Mouse (Mus musculus) cerebral cortex, adult 2 months (tissue): ENCODE results near the gene Gm45716.

Source experiments
- WGBS: fragments of 180-500 bp; shearing (Covaris S2); methylation state at CpG from one replicate; pipeline ENCODE4 v1.1.7; 2018; 5-methylcytosine and 5-hydroxymethylcytosine counted together

The Gm45716 gene

DNA sequence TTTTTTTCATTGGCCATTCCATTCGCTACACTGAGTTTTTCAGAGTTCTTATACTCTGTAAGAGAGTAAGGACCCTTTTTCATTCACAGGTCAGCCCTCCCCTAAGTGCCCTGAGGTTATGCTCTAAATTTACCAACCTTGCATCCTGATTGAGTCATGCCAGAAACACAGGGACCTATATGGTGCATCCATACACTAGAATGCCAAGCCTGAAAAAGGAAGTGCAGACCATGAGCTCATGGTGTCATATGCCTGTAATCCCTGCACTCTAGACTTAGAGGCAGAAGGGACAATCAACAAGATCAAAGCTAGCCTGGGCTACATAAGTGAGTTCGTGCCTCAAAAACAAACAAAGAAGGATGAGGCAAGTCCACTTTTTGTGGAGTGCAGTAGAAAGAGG lies 13.3 kb downstream of the Gm45716 start:
- 93% methylated on average over 2 of the region's 2 CpGs for WGBS

DNA sequence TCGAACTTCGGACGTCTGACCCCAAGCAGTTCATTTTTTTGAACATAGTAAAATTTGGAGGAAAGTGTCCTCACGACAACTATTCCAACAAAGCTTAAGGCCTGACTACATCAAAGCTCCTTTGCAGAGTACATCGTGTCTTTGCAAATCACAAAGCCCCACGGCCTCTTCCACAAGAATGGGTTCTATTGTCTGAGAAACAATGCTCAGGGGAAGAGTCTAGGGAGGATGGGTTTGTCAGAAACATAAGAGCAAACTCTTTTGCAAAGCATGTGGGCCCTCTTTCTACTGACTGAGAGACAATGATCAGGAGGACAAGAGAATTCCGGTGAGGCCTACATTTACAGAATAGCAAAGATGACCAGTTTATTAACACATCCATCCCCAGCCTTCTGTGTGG lies 26.8 kb downstream of the Gm45716 start:
- WGBS, result 79% methylated on average over 7 of the region's 7 CpGs

DNA sequence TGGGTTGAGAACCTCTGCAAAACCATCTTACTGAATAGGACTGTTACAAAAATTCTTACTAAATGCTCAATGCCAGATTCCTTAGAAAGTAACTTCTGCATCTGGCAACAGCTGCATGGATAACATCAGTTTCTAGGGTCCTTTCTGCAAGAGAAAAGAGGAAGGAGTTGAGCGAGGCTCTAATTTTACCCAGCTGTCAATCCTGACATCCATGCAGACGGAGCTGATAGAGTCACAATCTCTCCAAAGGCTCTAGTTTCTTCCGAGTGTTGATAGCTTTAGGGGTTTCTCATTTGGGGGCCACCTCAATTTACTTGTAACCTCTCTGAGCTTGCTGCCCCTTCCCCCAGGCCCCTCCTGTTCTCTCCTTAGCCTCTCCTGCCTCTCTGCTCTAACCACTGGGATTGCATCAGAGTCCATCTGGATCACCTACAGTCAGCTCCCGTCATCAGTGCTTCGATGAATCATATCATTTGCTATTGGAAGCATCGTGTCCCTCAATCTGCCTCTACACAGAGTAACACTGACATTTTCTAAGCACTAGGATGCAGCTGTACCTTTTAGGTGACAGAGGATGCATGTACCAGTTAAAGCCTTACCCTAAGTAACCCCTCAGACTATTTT lies 32.7 kb downstream of the Gm45716 start:
- 72% methylated on average over 6 of the region's 6 CpGs for WGBS

DNA sequence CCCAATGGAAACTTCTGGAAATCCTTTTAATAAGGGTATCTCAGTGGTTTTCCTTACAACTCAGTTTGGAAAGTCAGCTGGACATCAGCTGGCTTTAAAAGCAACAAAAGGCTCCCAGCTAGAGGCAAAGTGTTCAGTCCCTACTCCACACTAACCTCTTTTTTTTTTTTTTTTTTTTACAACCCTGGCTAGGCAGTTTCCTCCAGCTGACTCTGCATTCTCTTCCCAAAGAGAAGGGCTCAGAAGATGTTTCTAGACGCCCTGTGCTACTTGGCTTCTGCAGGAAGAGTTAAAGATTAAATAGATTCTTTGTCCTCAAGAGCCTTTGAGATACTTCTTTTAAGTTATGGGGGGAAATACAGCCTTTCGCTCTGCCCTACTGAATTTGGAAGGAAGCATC lies 33.3 kb downstream of the Gm45716 start:
- WGBS, result 42% methylated on average over 2 of the region's 2 CpGs

DNA sequence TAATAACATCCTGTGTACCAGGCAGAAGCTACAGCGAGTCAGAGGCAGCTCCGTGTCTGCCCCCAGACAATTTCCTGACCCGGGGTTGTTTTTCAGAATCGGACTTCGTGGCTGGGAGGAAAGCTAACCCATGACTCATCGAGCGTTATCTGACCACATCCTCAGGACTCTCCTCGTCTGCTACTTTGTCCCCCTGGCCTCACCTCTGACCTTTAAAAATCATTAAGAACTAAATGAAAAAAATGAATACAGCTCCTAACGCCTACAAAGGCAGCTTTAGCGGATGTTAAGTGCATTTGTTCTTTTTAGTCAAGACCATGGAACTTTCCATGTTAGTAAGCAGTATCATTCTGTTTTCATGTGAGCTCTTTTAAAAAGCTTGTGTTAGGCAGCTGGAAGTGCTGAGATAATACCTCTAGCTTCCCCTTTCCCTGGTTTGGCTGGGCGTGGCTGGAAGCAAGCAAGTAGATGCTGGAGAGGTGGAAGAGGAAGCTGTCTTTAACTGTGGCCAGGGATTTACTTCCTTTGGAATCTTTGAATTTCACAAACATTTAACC lies 37.5 kb downstream of the Gm45716 start:
- 77% methylated on average over 11 of the region's 11 CpGs for WGBS

DNA sequence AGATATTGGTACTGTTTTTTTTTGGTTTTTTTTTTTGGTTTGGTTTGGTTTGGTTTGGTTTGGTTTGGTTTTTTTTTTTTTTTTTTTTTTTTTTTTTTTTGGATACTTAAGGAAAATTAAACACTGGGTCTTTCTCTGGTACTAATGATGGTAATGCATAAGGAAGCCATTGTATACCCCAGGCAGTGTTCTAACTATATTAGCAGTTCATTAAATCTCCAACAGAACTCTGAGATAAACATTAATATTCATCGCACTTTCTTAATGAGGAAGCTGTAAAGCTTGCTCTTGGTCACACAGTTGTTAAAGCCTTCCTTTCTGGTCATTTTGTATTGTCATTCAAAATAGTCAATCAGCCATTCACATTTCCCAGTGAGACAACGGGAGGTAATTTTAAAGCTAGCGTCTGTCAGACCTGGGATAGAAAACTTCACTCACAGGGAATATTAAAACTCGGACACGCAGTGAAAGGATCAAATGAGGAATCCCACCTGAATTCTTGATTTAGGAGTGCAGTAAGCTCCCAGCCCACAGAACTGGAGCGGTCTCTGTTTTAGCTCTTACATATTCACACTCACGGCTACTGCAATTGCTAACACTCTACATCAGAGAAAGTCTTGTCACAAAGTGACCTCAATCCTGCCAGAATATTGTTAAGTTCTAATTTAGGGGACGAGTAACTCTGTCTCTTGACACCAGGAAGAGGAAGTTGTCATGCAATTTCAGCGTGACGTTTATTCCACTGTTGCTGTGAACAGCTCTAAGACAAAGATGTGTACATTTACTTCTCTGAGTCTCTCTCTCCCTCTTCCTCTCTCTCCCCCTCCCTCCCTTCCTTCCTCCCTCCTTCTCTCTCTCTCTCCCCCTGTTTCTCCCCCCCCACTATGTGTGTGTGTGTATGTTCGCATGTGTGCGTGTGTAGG lies 39.8 kb downstream of the Gm45716 start:
- WGBS, result 46% methylated on average over 12 of the region's 12 CpGs

DNA sequence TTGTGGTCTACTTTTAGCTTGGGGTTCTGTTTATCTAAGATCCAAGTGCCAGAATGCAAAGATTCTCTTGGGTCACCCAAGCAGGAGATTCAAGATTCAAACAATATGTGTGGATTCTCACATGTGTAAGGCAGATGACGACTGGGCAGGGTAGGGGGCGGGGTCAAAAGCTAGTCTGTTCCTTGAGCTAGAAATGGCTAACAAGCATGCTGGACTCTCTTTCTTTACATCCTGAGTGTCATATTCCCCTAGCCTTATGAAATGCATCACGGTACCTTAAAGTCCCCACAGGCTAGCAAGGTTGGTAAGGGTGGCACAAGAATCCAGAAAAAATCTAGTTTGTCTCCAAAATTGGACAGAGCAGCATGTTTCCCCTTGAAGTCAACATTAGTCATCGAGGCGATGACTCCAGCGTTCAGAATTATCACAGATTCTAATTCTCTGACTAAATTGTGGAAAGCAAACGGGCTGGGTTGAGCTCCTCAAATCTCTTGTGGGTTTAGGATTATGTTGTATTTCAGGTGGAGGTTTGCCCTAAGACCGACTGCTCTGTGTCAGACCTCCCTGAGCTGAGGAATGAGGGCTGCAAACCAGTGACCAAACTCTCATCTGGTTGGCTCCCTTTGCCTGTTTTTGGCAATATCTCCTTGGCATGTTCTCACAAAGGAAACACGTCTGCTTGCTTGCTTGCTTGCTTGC lies 40.9 kb downstream of the Gm45716 start:
- 86% methylated on average over 9 of the region's 9 CpGs for WGBS

DNA sequence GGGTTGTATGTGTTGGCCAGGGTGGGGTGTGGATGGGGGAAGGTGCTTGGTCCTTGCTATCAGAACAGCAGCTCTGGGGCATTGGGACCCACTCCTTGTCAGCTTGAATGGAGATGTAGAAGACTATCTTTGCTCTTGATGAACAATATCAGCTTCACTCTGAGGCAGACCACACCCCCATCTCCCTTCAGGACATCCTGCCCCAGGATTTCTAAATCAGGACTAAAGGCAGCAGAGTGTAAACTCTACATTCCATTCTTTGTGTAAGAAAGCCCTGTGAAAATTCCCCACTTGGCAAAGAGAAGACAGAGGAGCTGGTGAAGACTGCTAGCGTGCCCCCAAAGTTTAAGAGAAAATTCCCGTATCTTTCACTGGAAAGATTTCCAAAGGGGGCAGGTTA lies 43.2 kb downstream of the Gm45716 start:
- 54% methylated on average over 2 of the region's 2 CpGs for WGBS

DNA sequence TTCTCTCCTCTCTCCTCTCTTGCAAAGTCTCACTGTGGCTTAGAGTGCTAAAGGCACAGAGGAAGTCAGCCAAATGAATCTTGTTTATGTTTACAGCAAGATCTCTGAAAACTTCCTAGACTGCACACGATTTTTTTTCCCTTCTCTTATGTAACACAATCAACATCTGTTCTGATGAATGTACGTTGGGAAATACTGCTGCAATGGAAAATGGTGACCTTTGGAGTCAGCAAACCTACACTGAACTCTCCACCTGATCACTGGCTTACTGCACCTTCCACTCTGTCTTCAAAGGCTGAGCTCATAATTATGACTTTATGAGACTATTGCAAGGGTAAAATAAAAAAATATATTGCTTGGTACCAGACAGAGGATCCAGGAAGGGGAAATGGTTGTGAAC lies 44.1 kb downstream of the Gm45716 start:
- WGBS, result 40% methylated on average over 2 of the region's 2 CpGs

DNA sequence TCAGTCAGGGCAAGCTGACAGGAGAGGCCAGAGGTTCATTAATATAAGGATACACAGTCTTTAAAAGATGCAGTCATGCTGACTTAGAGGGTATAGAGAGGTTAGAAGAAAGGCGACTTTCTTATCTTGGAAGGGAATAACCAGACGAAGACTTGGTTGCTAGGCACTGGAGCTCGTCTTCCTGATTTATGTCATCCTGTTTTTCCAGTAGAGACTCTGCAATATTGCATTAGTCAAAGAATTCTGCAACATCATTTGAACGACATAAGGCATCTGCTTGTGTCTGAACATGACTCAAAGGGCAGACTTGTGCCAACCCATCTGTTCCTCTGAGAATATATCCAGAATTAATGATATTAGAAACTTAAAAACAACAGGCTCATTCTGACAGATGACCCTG lies 45.2 kb downstream of the Gm45716 start:
- 41% methylated on average over 4 of the region's 4 CpGs for WGBS

DNA sequence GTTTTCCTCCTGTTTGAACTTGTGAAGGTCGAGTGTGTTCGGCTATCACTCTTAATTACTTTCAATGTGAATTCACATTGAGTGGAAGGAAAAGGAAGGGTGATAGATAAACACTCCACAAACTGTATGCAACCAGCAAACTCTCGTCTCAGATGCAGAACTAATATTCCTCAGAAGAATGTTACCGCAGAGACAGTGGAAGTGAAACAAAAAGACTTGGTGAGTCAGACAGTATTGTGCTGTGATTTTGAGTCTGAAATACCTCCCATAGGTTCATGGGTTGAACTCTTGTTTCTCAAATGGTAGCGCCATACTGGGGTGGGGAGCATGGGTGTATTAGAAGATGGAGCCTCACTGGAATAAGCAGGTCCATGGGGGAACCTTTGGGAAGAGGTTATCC lies 47.7 kb downstream of the Gm45716 start:
- 87% methylated on average over 5 of the region's 5 CpGs for WGBS

DNA sequence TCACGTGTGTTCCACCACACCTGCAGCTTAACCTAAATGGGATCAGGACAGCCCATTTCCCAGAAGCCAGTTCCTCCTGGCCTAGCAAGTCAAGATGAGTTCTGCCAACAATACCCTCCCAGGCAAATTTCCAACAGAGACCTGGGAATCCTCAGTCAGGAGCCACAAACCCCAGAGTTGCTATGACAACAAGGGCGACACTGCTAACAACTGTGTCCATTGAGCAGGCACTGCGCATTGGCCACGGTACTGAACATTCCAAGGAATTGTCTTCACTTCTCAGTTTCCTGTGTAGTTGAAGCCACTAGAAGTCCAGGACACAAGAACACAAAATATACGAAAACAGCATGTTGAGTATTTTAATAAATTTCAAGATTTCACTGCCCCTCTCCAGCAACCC lies 50.1 kb downstream of the Gm45716 start:
- 82% methylated on average over 5 of the region's 5 CpGs for WGBS

DNA sequence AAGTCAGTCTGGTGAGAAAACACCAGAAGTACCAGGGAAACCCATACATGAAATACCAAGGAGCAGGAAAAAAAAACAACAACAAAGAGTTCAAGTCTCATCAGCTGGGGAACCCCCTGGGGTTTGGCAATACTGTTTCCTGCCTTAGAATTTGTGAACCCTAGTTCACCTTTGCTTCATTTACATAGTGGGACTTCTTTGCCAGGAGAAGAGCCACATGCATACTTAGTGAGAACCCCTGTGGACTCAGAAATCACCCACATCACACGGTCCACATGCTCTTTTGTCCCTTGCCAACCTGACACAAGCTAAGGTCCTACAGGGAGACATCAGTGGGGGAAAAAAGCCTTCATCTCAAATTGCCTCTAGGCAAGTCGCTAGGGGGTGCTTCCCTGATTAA lies 51.2 kb downstream of the Gm45716 start:
- WGBS, result 65% methylated on average over 2 of the region's 2 CpGs

DNA sequence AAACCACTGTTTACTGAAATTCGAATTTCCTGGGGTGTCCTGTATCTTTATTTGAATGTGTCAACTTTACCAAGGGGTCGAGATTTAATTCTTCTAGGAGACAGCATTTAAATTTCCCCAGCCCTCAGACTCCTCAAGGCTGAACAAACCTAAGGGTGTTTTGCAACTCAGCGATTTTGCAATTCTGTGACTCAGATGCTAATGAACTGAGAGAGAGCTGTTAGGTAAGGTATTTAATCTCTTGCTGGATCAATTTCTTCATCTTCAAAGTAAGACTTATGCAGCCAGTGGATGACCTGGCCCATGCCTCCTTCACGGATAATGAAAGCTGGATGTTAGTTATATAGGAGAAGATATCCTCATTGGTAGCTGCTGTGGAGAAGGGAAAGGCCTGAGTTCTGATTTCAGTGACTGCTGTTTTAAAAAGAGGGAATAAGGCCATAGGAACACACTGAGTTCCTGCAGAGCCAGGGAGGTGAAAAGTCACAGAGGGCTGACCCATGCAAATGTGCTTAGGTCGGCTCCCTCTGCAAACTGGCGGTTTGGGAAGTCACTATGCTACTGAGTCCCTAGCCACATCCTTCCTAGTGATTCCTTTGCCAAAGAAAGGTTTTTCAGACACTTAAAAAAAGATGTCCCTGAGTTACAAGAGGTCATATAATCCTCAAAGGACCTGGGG lies 53.3 kb downstream of the Gm45716 start:
- 58% methylated on average over 6 of the region's 6 CpGs for WGBS

DNA sequence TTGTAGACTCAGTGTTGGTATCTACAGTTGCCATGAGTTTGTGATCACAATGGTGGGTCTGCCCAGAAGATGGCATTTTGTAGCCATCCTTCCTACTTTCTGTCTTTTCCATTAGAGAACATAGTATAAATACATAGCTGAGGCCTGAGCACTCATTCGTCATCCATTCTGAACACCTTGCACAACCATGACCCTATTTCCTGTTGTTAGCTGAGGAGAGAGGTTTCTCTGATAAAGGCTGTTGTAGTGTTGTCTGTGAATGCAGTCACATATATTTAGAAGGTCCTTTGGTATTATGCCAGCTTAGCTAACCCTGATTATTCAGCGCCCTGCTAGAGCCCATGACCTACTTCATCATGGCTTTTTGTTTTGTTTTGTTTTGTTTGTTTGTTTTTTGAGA lies 54.4 kb downstream of the Gm45716 start:
- WGBS, result 87% methylated on average over 2 of the region's 2 CpGs

DNA sequence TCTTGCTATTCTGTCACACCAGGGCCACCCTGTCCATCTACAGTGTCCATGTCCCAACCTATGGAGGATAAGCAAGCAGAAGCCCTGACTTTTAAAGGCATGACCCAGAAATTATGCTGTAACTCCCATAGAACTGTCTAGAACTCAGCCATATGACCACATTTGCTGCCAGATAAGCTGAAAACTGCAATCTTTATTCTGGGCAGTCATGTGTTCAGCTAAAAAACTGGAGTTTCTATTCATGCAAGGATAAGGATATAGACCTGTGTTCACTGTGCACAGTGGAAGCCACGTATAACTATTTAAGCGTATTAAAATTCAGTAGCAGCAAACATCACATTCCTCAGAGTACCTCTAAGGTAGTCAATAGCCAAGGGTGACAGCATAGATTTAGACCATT lies 55.8 kb downstream of the Gm45716 start:
- WGBS, result 72% methylated on average over 2 of the region's 2 CpGs

DNA sequence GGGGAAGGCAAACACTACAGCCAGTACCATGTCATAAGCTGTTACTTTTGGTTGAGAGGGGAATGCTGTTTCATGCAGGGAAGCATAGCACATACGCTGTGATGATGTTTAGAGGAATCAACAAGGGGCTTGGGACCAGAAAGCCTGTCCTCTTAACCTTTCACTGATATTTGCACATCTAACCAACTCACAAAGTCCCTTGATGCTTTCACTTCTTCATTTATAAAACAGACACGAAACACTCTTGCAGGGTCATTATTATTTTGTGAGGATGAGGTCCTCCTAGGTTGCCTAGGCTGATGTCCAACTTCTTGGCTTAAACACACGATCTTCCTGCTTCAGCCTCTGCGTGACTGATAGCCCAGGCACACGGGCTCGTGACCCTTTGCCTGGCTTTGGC lies 58.1 kb downstream of the Gm45716 start:
- 81% methylated on average over 6 of the region's 6 CpGs for WGBS

DNA sequence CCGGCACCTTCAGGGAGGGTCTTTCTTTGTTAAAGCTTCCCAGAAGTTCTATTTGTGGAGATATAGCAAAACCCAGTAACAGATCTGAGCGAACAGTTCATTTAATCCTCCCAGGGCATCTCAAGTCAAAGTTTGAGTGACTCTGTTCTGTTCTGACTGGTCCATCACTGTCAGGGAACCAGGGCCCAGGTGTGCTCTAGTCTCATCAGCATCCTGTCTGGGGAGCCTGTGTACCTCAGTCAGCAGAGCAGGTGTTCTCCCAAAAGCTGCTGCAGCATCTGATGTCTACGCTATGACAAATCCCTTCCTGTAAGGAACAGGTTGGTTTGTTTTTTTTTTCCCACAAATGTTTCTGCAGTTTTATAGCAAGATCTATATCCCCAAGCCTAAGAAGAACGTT lies 59.2 kb downstream of the Gm45716 start:
- 78% methylated on average over 4 of the region's 4 CpGs for WGBS

DNA sequence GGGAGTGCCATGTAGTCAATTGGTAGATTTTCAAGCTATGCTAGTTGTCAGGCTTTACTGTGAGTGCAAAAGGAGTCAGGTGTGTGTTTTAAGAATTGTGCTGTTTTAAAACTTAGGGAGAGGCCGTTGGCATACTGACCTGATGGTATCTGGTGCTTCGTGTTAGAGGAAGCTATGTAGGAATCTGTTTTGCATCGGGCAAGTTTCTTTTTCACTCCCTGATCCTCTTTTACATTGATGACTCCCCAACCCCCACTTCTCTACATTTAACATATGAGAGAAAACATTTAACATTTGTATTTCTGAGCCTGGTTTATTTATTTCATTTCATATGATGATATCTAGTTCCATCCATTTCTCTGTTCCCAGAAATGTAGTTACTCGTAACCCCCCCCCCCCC lies 60.3 kb downstream of the Gm45716 start:
- WGBS, result 73% methylated on average over 4 of the region's 4 CpGs

DNA sequence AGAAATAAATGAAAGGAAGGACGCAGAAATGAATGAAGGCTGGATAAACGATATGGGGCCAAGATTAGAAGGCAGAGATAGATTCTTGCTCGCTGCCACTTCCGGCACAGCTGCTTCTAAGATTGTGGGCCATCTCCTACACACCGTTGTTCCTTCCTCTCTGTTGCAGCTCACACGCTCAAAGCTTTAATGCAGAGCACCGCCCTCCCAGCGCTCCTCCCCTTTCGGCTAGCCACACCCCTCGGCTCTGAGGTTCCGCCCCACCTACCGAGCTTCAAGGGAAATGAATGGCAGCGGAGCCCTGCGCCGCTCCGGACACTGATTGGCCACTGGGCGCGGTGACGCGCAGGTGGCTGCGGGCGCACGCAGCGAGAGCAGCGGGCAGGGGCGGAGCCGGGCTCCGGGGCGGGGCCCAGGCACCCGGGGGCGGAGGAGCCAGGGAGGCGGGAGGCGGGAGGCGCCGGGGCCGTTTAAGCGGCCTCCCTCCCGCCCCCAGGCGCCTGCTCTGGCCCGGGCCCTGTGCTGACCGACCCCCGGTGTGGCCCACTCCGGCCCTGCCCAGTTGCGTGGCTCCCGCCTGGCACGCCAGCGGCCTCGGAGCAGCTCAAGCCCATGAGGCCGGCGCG lies 61.7 kb downstream of the Gm45716 start, which contains the start of gene Mmd:
Gene Mmd (plus strand): TSS at position 432 of the 626 bp plus-strand sequence.
- WGBS, result under 1% methylated on average over 51 of the region's 51 CpGs

DNA sequence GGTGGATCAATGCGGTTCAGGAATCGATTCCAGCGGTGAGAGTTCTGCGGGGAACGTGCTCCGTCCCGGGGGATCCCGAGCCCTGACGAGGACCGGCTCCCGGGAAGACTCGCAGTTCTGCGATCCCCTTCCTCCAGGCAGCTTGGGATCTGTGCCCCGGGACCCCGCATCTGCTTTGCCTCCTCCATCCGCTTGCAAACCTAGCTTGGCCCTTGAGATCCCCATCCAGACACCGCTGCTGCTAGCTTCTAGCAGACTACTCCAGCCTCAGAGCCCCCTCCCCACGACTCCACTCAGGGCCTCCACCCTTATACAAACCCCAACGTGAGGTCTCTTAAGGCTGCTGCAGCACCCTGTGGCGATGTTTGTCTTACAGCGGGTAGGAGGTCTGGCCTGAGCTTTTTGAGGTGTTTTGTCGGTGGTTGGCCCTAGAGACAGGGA lies 62.2 kb downstream of the Gm45716 start:
- WGBS, result under 1% methylated on average over 22 of the region's 22 CpGs
